Mouse (Mus musculus): Measurements from ENCODE around the gene Cyp46a1. TPM values are rescaled to one million over a fixed set of nuclear protein-coding genes. Genes with fewer than 3 reads are reported as not detected.

Gene Cyp46a1
- 2.1 TPM for polyA plus RNA-seq (2015; fragmentation: Illumina TruSeq; extraction: RNeasy Lipid Tissue Mini Kit (QIAGEN cat#74804); ENCODE audit: insufficient read depth, low read depth, low replicate concordance)

DNA sequence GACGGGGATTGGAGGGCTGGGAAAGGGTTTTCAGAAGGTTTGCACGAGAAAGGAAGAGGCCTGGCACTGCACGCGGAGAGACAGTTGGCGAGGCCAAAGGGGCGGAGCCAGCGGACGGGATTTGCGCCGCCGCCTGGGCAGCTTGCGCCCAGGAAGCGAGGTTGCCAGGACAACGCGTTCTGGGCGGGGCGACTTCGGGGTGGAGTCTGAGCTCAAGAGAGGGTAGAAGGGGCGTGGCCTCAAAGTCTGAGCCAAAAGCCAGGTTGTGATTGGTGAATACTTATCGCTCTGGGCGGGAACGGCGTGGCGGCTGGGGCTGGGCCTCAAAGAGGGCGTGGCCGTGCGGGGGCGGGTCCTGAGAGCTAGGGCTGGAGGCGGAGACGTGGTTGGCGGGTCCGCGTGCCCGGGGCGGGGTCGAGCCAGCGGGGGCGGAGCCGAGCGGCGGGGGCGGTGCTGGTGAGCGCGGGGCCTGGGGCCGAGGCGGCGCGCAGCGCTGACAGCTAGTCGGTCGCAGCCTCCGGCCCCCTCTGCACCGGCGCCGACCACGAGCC lies at the start of gene Cyp46a1:
Cyp46a1 (plus strand) TSS at position 487 of the 551 bp plus-strand sequence.

DNA sequence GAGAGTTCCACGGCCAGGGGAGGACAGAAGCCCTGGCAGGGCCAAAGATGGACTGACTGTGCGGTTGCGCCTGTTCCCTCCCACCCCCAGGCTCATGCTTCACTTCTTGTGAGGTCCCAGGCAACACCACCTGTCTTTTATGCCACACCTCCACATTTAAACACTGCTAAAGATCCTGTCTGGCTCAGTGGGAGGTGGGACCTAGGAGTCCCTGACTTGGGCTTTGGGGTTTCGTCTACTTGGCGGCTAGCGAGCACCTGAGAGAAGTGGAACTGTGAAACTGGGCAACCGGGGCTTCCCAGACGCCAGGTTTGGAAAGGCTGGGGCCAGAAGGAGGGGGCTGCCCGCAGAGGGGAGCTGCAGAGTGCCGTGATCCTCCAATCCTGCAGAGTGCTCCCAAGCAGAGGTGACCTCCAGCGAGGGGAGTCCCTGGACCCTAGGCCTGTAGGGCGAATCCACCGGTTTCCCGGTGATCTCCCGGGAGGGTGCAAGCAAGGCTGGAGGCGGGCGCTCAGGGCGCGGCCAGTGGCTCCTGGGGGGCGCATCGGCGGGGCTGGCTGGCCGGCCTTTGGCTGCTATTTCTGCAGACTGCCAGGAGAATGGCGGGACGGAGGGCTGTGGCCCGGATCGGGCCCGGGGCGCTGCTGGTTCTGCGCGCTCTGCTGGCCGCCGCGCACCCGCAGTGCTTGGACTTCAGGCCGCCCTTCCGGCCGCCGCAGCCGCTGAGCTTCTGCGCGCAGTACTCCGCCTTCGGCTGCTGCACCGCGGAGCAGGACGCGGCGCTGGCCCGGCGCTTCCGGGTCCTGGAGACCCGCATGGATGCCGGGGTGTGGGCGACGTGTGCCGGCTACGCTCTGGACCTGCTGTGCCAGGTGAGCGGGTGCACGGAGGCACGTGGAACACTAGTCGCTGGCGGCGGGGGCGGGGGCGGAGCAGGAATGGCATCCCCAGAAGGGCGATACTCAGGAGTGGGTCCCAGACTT lies 28.1 kb upstream of the Cyp46a1 start, which contains the start of gene Hhipl1:
Hhipl1 (plus strand) TSS at position 459 of the 983 bp plus-strand sequence.

GRCm38 (mm10) chr12:108370596-108371428 lies 36.6 kb downstream of the Cyp46a1 start, which contains the start of gene Eml1:
Eml1 (plus strand) TSS chr12:108370957.

Other genes starting within 250 kb of the Cyp46a1 start
- gene Setd3, start 155.1 kb upstream of the Cyp46a1 start, polyA plus RNA-seq (2015; fragmentation: Illumina TruSeq; extraction: RNeasy Lipid Tissue Mini Kit (QIAGEN cat#74804); ENCODE audit: insufficient read depth, low read depth, low replicate concordance): 24.4 TPM
- gene Ccnk, start 154.8 kb upstream of the Cyp46a1 start, polyA plus RNA-seq (2015; fragmentation: Illumina TruSeq; extraction: RNeasy Lipid Tissue Mini Kit (QIAGEN cat#74804); ENCODE audit: insufficient read depth, low read depth, low replicate concordance): 4.9 TPM
- 4.0 TPM for gene Ccdc85c, start 59.0 kb upstream of the Cyp46a1 start, polyA plus RNA-seq (2015; fragmentation: Illumina TruSeq; extraction: RNeasy Lipid Tissue Mini Kit (QIAGEN cat#74804); ENCODE audit: insufficient read depth, low read depth, low replicate concordance)
- gene Hhipl1, start 28.1 kb upstream of the Cyp46a1 start, polyA plus RNA-seq (2015; fragmentation: Illumina TruSeq; extraction: RNeasy Lipid Tissue Mini Kit (QIAGEN cat#74804); ENCODE audit: insufficient read depth, low read depth, low replicate concordance): 0.41 TPM
- gene Eml1, start 36.6 kb downstream of the Cyp46a1 start, polyA plus RNA-seq (2015; fragmentation: Illumina TruSeq; extraction: RNeasy Lipid Tissue Mini Kit (QIAGEN cat#74804); ENCODE audit: insufficient read depth, low read depth, low replicate concordance): 22.8 TPM
- gene Evl, start 220.3 kb downstream of the Cyp46a1 start, polyA plus RNA-seq (2015; fragmentation: Illumina TruSeq; extraction: RNeasy Lipid Tissue Mini Kit (QIAGEN cat#74804); ENCODE audit: insufficient read depth, low read depth, low replicate concordance): 5.7 TPM

Measured in pancreas, adult 10 weeks (tissue).